Mouse (Mus musculus) lung, embryonic 14.5 days (tissue): Measurements from ENCODE around the gene Fam50a. TPM values are rescaled to one million over a fixed set of nuclear protein-coding genes. Genes with fewer than 3 reads are reported as not detected.
"Not testable (repeated sequence)": the region's sequence is repeated elsewhere in the genome, so short reads cannot be mapped to it uniquely, and the experiment has no call there.

ENCODE experiments used
- ATAC-seq: fragments of 200-750 bp; cut with Nextera tagmentation; 2 replicates; pipeline ENCODE4 v1.8.0; 2017; ENCODE audit warnings: mild to moderate bottlenecking, moderate TSS enrichment, moderate library complexity; ENCODE audit not compliant: insufficient read depth
- DNase-seq: peaks from one replicate; pipeline ENCODE4 v3.0.0-alpha.2; 2015
- H3K27ac ChIP-seq: fragments of 300-500 bp; sonication (generic); 2 replicates; pipeline ENCODE4 v1.5.1; 2014; ENCODE audit warnings: low read depth, mild to moderate bottlenecking, moderate library complexity
- H3K27me3 ChIP-seq: fragments of 300-500 bp; sonication (generic); 2 replicates; pipeline ENCODE4 v1.6.1; 2014; ENCODE audit warnings: low read length, control low read depth; ENCODE audit not compliant: insufficient read depth
- H3K36me3 ChIP-seq: fragments of 300-500 bp; sonication (generic); 2 replicates; pipeline ENCODE4 v1.6.1; 2014; ENCODE audit warnings: control low read depth; ENCODE audit not compliant: insufficient read depth
- H3K4me1 ChIP-seq: fragments of 300-500 bp; sonication (generic); 2 replicates; pipeline ENCODE4 v1.6.1; 2014; ENCODE audit warnings: antibody characterized with exemption, control low read depth; ENCODE audit not compliant: insufficient read depth
- H3K4me2 ChIP-seq: fragments of 300-500 bp; sonication (generic); 2 replicates; pipeline ENCODE4 v1.6.1; 2014; ENCODE audit warnings: mild to moderate bottlenecking
- H3K4me3 ChIP-seq: fragments of 300-500 bp; sonication (generic); 2 replicates; pipeline ENCODE4 v1.5.1; 2014; ENCODE audit warnings: low read depth, low read length
- H3K9ac ChIP-seq: fragments of 300-500 bp; sonication (generic); 2 replicates; pipeline ENCODE4 v1.6.1; 2014
- H3K9me3 ChIP-seq: fragments of 300-500 bp; sonication (generic); 2 replicates; pipeline ENCODE4 v1.6.1; 2016; ENCODE audit warnings: low read depth, low read length, control low read depth
- CTCF ChIP-seq: IDR thresholded peaks from 2 replicates; pipeline ENCODE4 v1.5.1; 2016; ENCODE audit warnings: antibody characterized with exemption, low read depth
- WGBS: fragments of 180-500 bp; shearing (Covaris S2); extraction: QIAGEN DNeasy Blood & Tissue Kit; methylation state at CpG from one replicate; pipeline ENCODE4 v1.1.7; 2014; 5-methylcytosine and 5-hydroxymethylcytosine counted together
- microRNA-seq: library from miRNA; unstranded; fragments of <30 nt; microRNA quantifications from one replicate; pipeline ENCODE4, GENCODE M21; 2016; ENCODE audit warnings: borderline number of aligned reads
- polyA plus RNA-seq: library from polyadenylated mRNA; unstranded; fragments of >200 nt; fragmentation: Nextera tagmentation; extraction: Ambion mirVana; gene quantifications from 2 replicates; pipeline ENCODE4 v1.2.1, GENCODE M21; 2014

The Fam50a gene
- polyA plus RNA-seq, 1 experiment from 2014 or later, result 53.2 TPM

- Histone ChIP-seq H3K9ac (peak overlapping the region; percentile 48), H3K4me1 (no peaks in the 10 kb centered on the region), H3K27ac (no peak overlapping the region), H3K4me2 (peak overlapping the region; percentile 67), H3K36me3 (no peaks in the 10 kb centered on the region), H3K9me3 (no peaks in the 10 kb centered on the region), H3K4me3 (peak overlapping the region; percentile 47), H3K27me3 (no peaks in the 10 kb centered on the region)
- ATAC-seq (peak; percentile 72), DNase-seq (peak; percentile 4)
- no peak for TF ChIP-seq CTCF
- 20% methylated on average over 13 of the region's 13 CpGs for WGBS
Observed at GRCm38 (mm10) chrX:74352645-74353466, 40.0 kb downstream of the Fam50a start.

GRCm38 (mm10) chrX:74353467-74353770 lies 40.6 kb downstream of the Fam50a start, which contains the start of gene Lage3:
Gene Lage3 (minus strand): TSS chrX:74353618.
- WGBS, result 27% methylated on average over 11 of the region's 22 CpGs
- ATAC-seq (peak; percentile 89), DNase-seq (peak; percentile 87)
- peak within 1 kb of the TSS; percentile 48 for H3K9ac ChIP-seq
- H3K4me1 ChIP-seq, result no peaks in the 10 kb centered on the region
- H3K9me3 ChIP-seq, result no peaks in the 10 kb centered on the region
- H3K4me3 ChIP-seq, result peak within 1 kb of the TSS; percentile 47
- no peak within 1 kb of the TSS for H3K27ac ChIP-seq
- no peaks in the 10 kb centered on the region for H3K36me3 ChIP-seq
- H3K4me2 ChIP-seq, result peak within 1 kb of the TSS; percentile 67
- TF ChIP-seq CTCF, result no peak
- no peaks in the 10 kb centered on the region for H3K27me3 ChIP-seq

GRCm38 (mm10) chrX:74357069-74357468 lies 44.2 kb downstream of the Fam50a start:
- H3K4me3 ChIP-seq, H3K9me3 ChIP-seq, H3K27me3 ChIP-seq, ATAC-seq, H3K27ac ChIP-seq, H3K4me1 ChIP-seq, H3K36me3 ChIP-seq, DNase-seq, H3K9ac ChIP-seq, H3K4me2 ChIP-seq: not testable (repeated sequence)
- 77% methylated on average over 3 of the region's 3 CpGs for WGBS

GRCm38 (mm10) chrX:74359171-74359570 lies 46.3 kb downstream of the Fam50a start:
- H3K4me2 ChIP-seq, result no peak overlapping the region
- ATAC-seq, result no peak
- TF ChIP-seq CTCF, result no peak
- WGBS, result 36% methylated on average over 11 of the region's 11 CpGs
- no peaks in the 10 kb centered on the region for H3K36me3 ChIP-seq
- no peak overlapping the region for H3K4me3 ChIP-seq
- H3K27ac ChIP-seq, result no peak overlapping the region
- H3K9me3 ChIP-seq, result no peaks in the 10 kb centered on the region
- H3K27me3 ChIP-seq, result no peaks in the 10 kb centered on the region
- H3K4me1 ChIP-seq, result no peaks in the 10 kb centered on the region
- no peak overlapping the region for H3K9ac ChIP-seq
- DNase-seq, result peak; percentile 30

- peak overlapping the region; percentile 59 for H3K4me2 ChIP-seq
- peak overlapping the region; percentile 77 for H3K9ac ChIP-seq
- H3K36me3 ChIP-seq, result no peaks in the 10 kb centered on the region
- no peaks in the 10 kb centered on the region for H3K27me3 ChIP-seq
- DNase-seq (no peak), ATAC-seq (no peak)
- TF ChIP-seq CTCF, result no peak
- no peak overlapping the region for H3K27ac ChIP-seq
- no peaks in the 10 kb centered on the region for H3K9me3 ChIP-seq
- WGBS, result 57% methylated on average over 10 of the region's 10 CpGs
- H3K4me1 ChIP-seq, result no peaks in the 10 kb centered on the region
- H3K4me3 ChIP-seq, result peak overlapping the region; percentile 57
Observed at GRCm38 (mm10) chrX:74367512-74367911, 54.7 kb downstream of the Fam50a start.

- Histone ChIP-seq H3K27ac (peak overlapping the region; percentile 73), H3K4me1 (no peaks in the 10 kb centered on the region), H3K9me3 (no peaks in the 10 kb centered on the region), H3K36me3 (no peaks in the 10 kb centered on the region), H3K27me3 (no peaks in the 10 kb centered on the region), H3K4me3 (peak overlapping the region; percentile 57), H3K4me2 (peak overlapping the region; percentile 59), H3K9ac (peak overlapping the region; percentile 77)
- ATAC-seq (peak; percentile 81), DNase-seq (peak; percentile 82)
- peak; percentile 47 for TF ChIP-seq CTCF
- WGBS, result 10% methylated on average over 36 of the region's 49 CpGs
Observed at GRCm38 (mm10) chrX:74368209-74368909, 55.5 kb downstream of the Fam50a start.

Small RNA genes within 50 kb of the gene (microRNA-seq; reads per million reads assigned to microRNA genes)
- gene Mir7091 (0.95 reads per million), gene Mir7092 (not detected)

Other genes starting within 250 kb of the Fam50a start
- not detected in 2 replicates for gene Opn1mw, start 185.6 kb upstream of the Fam50a start, polyA plus RNA-seq
- gene Mecp2, start 177.7 kb upstream of the Fam50a start, polyA plus RNA-seq, result 11.6 and 11.9 TPM in 2 replicates
- not detected in 2 replicates for gene Tex28, start 145.2 kb upstream of the Fam50a start, polyA plus RNA-seq
- gene Tktl1, start 135.8 kb upstream of the Fam50a start, polyA plus RNA-seq, result not detected in 2 replicates
- 474 and 504 TPM in 2 replicates for gene Flna, start 63.2 kb upstream of the Fam50a start, polyA plus RNA-seq
- 29.1 and 29.3 TPM in 2 replicates for gene Emd, start 58.3 kb upstream of the Fam50a start, polyA plus RNA-seq
- gene Rpl10, start 42.2 kb upstream of the Fam50a start, polyA plus RNA-seq, result 989 and 995 TPM in 2 replicates
- 54.1 and 54.3 TPM in 2 replicates for gene Taz, start 31.1 kb upstream of the Fam50a start, polyA plus RNA-seq
- gene Dnase1l1, start 30.7 kb upstream of the Fam50a start, polyA plus RNA-seq, result 10.3 and 11.0 TPM in 2 replicates
- gene Atp6ap1, start 15.9 kb upstream of the Fam50a start, polyA plus RNA-seq, result 109 and 117 TPM in 2 replicates
- 142 and 156 TPM in 2 replicates for gene Gdi1, start 8.0 kb upstream of the Fam50a start, polyA plus RNA-seq
- 8.7 and 11.9 TPM in 2 replicates for gene Plxna3, start 16.0 kb downstream of the Fam50a start, polyA plus RNA-seq
- gene Lage3, start 40.6 kb downstream of the Fam50a start, polyA plus RNA-seq, result 113 and 114 TPM in 2 replicates
- gene Ubl4a, start 60.2 kb downstream of the Fam50a start, polyA plus RNA-seq, result 88.8 and 90.6 TPM in 2 replicates
- gene Slc10a3, start 60.3 kb downstream of the Fam50a start, polyA plus RNA-seq, result 22.9 and 23.2 TPM in 2 replicates
- gene Fam3a, start 80.2 kb downstream of the Fam50a start, polyA plus RNA-seq, result 34.2 and 37.1 TPM in 2 replicates
- 19.6 and 20.0 TPM in 2 replicates for gene Ikbkg, start 80.3 kb downstream of the Fam50a start, polyA plus RNA-seq
- 48.7 and 53.8 TPM in 2 replicates for gene G6pdx, start 116.2 kb downstream of the Fam50a start, polyA plus RNA-seq
- not detected in 2 replicates for gene Gm6880, start 168.4 kb downstream of the Fam50a start, polyA plus RNA-seq